ENCODE assay signal across 6 mouse cellular contexts in the genomic region with DNA sequence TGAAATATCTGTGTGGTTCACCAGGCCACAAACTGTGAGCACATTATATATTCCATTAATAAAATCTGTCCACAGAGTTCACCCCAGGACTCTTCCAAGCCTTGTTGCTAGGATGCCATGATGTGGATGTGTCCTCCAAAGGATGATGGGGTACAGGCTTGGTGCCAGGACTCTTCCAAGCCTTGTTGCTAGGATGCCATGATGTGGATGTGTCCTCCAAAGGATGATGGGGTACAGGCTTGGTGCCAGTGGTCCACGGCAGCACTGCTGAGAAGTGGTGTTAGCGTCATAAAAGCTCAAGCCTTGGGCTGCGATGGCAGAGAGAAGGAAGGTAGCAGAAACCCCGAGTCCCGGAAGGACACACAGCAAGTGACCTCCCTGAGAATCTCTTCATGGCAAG.
A peak's percentile ranks its signal among the peaks of the same experiment; 100 is the strongest.
DNase-seq lines count a peak whose midpoint lies in the region; ATAC-seq and TF ChIP-seq lines count a peak whose summit lies in the region.
"Not testable (repeated sequence)": the region's sequence is repeated elsewhere in the genome, so short reads cannot be mapped to it uniquely, and the experiment has no call there.

No protein-coding gene starts in this region.

- intact Hi-C loops in left cerebral cortex, postnatal 4 days (cut with DNase I) = not testable (repeated sequence)

- WGBS in hindbrain, embryonic 16.5 days = 72% methylated on average over 5 of the region's 5 CpGs
- 78% methylated on average over 5 of the region's 5 CpGs for WGBS in midbrain, postnatal 0 days

- H3K36me3 ChIP-seq in hindbrain, embryonic 16.5 days (ENCODE audit: control insufficient read depth, insufficient read depth, low read length); midbrain, postnatal 0 days (ENCODE audit: insufficient read depth, low read length): not testable (repeated sequence)

- H3K4me3 ChIP-seq in hindbrain, embryonic 16.5 days (ENCODE audit: low read length); midbrain, postnatal 0 days (ENCODE audit: low read depth, low read length): not testable (repeated sequence)

- not testable (repeated sequence) for H3K9ac ChIP-seq in hindbrain, embryonic 16.5 days (ENCODE audit: low read depth, low read length); midbrain, postnatal 0 days (replicated peaks; ENCODE audit: low read length, poor library complexity, severe bottlenecking)

- TF ChIP-seq CTCF in midbrain, postnatal 0 days (IDR thresholded peaks at IDR 0.05) = not testable (repeated sequence)

- H3K4me1 ChIP-seq in hindbrain, embryonic 16.5 days (ENCODE audit: control insufficient read depth, insufficient read depth, low read depth, low read length); midbrain, postnatal 0 days (ENCODE audit: insufficient read depth, low read length): not testable (repeated sequence)

- H3K4me2 ChIP-seq in hindbrain, embryonic 16.5 days (ENCODE audit: low read length); midbrain, postnatal 0 days (ENCODE audit: low read depth, low read length, poor library complexity, severe bottlenecking): not testable (repeated sequence)

- DNase-seq in cerebellum, postnatal 10 days = peak; percentile 34 to 42
- peak; percentile 24 for DNase-seq in heart, adult 11 months
- peak; percentile 7 for DNase-seq in layer of hippocampus, adult 11-12 months (ENCODE audit: low spot score)
- peak; percentile 37 for DNase-seq in left cerebral cortex, postnatal 4 days
- DNase-seq in midbrain, postnatal 0 days (ENCODE audit: low spot score) = peak; percentile 40

- not testable (repeated sequence) for H3K27me3 ChIP-seq in hindbrain, embryonic 16.5 days (replicated peaks; ENCODE audit: control insufficient read depth, insufficient read depth, low read length); midbrain, postnatal 0 days (ENCODE audit: insufficient read depth, low read length)

- ATAC-seq in hindbrain, embryonic 16.5 days = peak; percentile 80
- ATAC-seq in midbrain, postnatal 0 days (ENCODE audit: low FRiP score) = 0 out of 2 replicates have a peak, but pooled peaks have one; percentile 60

- H3K9me3 ChIP-seq in hindbrain, embryonic 16.5 days (ENCODE audit: control insufficient read depth, low read length); midbrain, postnatal 0 days (ENCODE audit: low read length): not testable (repeated sequence)

- not testable (repeated sequence) for H3K27ac ChIP-seq in hindbrain, embryonic 16.5 days (ENCODE audit: low read depth, low read length); midbrain, postnatal 0 days (ENCODE audit: low read depth, low read length)
